Mouse (Mus musculus) forebrain, postnatal 0 days (tissue): ENCODE data around the gene Zscan4-ps1. TPM values are rescaled to one million over a fixed set of nuclear protein-coding genes. Genes with fewer than 3 reads are reported as not detected.
"Not testable (repeated sequence)": the region's sequence is repeated elsewhere in the genome, so short reads cannot be mapped to it uniquely, and the experiment has no call there.

ENCODE experiments used
- ATAC-seq: fragments of 200-750 bp; cut with Nextera tagmentation; 2 replicates; pipeline ENCODE4 v1.8.0; 2017; ENCODE audit warnings: mild to moderate bottlenecking, moderate library complexity
- DNase-seq: peaks from one replicate; pipeline ENCODE4 v3.0.0-alpha.2; 2015
- H3K27ac ChIP-seq: fragments of 300-500 bp; sonication (generic); 2 replicates; pipeline ENCODE4 v1.5.1; 2014; ENCODE audit warnings: low read depth, mild to moderate bottlenecking, antibody characterized with exemption, low read length, moderate library complexity, mixed read lengths
- H3K27me3 ChIP-seq: fragments of 300-500 bp; sonication (generic); 2 replicates; pipeline ENCODE4 v1.6.1; 2014; ENCODE audit warnings: mild to moderate bottlenecking, low read length, mixed read lengths; ENCODE audit not compliant: insufficient read depth
- H3K36me3 ChIP-seq: fragments of 300-500 bp; sonication (generic); 2 replicates; pipeline ENCODE4 v1.6.1; 2014; ENCODE audit warnings: mild to moderate bottlenecking, moderate library complexity; ENCODE audit not compliant: insufficient read depth
- H3K4me1 ChIP-seq: fragments of 300-500 bp; sonication (generic); 2 replicates; pipeline ENCODE4 v1.6.1; 2014; ENCODE audit warnings: antibody characterized with exemption; ENCODE audit not compliant: insufficient read depth
- H3K4me2 ChIP-seq: fragments of 300-500 bp; sonication (generic); 2 replicates; pipeline ENCODE4 v1.6.1; 2014; ENCODE audit warnings: low read depth, mild to moderate bottlenecking, moderate library complexity
- H3K4me3 ChIP-seq: fragments of 300-500 bp; sonication (generic); 2 replicates; pipeline ENCODE4 v1.5.1; 2014; ENCODE audit warnings: low read depth, low read length, mixed read lengths
- H3K9ac ChIP-seq: fragments of 300-500 bp; sonication (generic); 2 replicates; pipeline ENCODE4 v1.6.1; 2014; ENCODE audit warnings: mild to moderate bottlenecking
- H3K9me3 ChIP-seq: fragments of 300-500 bp; sonication (generic); 2 replicates; pipeline ENCODE4 v1.6.1; 2016; ENCODE audit warnings: low read length
- WGBS: fragments of 180-500 bp; shearing (Covaris S2); extraction: QIAGEN DNeasy Blood & Tissue Kit; methylation state at CpG from one replicate; pipeline ENCODE4 v1.1.7; 2014; 5-methylcytosine and 5-hydroxymethylcytosine counted together
- polyA plus RNA-seq: library from polyadenylated mRNA; unstranded; fragments of >200 nt; fragmentation: Nextera tagmentation; extraction: Ambion mirVana; gene quantifications from 2 replicates; pipeline ENCODE4 v1.2.1, GENCODE M21; 2015
- total RNA-seq: library from RNA; depleted of rRNA; stranded (reverse); fragments of >200 nt; gene quantifications from 2 replicates; pipeline ENCODE4 v1.2.3, GENCODE M21; 2014; rRNA removed

Zscan4-ps1 gene
- total RNA-seq (not detected in 2 replicates), polyA plus RNA-seq (not detected in 2 replicates)

- not testable (repeated sequence) for H3K9me3 ChIP-seq, H3K4me2 ChIP-seq, H3K27me3 ChIP-seq, H3K9ac ChIP-seq, H3K4me3 ChIP-seq, H3K4me1 ChIP-seq, H3K36me3 ChIP-seq, H3K27ac ChIP-seq, DNase-seq, ATAC-seq
- WGBS: 92% methylated on average over 2 of the region's 2 CpGs
Measured at GRCm38 (mm10) chr7:11069591-11069990, at the start of gene Zscan4-ps1. Gene Zscan4-ps1, minus strand, starts transcription at chr7:11069691.

Other genes with a start within 250 kb of the Zscan4-ps1 start
- not detected in 2 replicates for gene Zscan4b, start 164.6 kb downstream of the Zscan4-ps1 start, total RNA-seq
- not detected in 2 replicates for gene Zscan4b, start 164.6 kb downstream of the Zscan4-ps1 start, polyA plus RNA-seq
- not detected in 2 replicates for gene Zscan4c, start 63.9 kb downstream of the Zscan4-ps1 start, total RNA-seq
- not detected in 2 replicates for gene Zscan4c, start 63.9 kb downstream of the Zscan4-ps1 start, polyA plus RNA-seq
- not detected in 2 replicates for gene Zscan4d, start 96.5 kb upstream of the Zscan4-ps1 start, total RNA-seq
- not detected in 2 replicates for gene Zscan4d, start 96.5 kb upstream of the Zscan4-ps1 start, polyA plus RNA-seq
- gene Zscan4e, start 241.0 kb upstream of the Zscan4-ps1 start, total RNA-seq: not detected in 2 replicates
- not detected in 2 replicates for gene Zscan4e, start 241.0 kb upstream of the Zscan4-ps1 start, polyA plus RNA-seq